Mouse (Mus musculus) stomach, postnatal 0 days (tissue): ENCODE measurements at regions not wholly inside any gene's neighbourhood (a gene's known extent, or its start where the extent isn't known, plus 50 kb on each side); places are given as distances from the start of the nearest gene placed in this dataset.
A peak's percentile ranks its signal among the peaks of the same experiment; 100 is the strongest.

ENCODE experiments used
- CTCF ChIP-seq: IDR thresholded peaks from 2 replicates; pipeline ENCODE4 v1.5.1; 2016; ENCODE audit warnings: antibody characterized with exemption, low read depth, mild to moderate bottlenecking, moderate library complexity
- EP300 ChIP-seq: optimal IDR thresholded peaks from 2 replicates; pipeline ENCODE3; 2016; ENCODE audit warnings: antibody characterized with exemption

- peak; percentile 96 for TF ChIP-seq CTCF
- no peak for TF ChIP-seq EP300
Measured at GRCm38 (mm10) chr13:53783492-53783891, 272.0 kb downstream of the Drd1 start.
